Mouse (Mus musculus): ENCODE results near the gene Ccdc81.

Ccdc81 gene

DNA sequence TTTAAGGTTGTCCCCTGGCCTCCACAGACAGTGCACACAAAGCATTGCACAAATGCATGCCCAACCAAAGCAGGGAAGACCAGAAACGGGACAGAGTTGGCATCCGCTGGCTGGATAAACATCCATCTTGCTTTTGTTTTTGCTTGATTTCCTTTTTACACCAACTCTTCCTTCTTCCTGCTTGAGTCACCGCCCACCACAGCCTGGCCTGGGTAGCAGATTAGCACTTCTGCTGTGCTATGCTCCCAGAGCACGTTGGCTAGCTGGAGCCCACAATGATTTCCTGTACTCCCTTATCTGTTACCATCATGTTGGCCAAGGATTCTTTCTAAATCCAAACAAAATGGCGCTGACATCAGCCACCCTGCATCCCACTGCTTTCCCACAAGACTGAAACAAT, 36.2 kb downstream of the Ccdc81 start:
- no peak for DNase-seq (ENCODE audit: low read depth, low spot score)

DNA sequence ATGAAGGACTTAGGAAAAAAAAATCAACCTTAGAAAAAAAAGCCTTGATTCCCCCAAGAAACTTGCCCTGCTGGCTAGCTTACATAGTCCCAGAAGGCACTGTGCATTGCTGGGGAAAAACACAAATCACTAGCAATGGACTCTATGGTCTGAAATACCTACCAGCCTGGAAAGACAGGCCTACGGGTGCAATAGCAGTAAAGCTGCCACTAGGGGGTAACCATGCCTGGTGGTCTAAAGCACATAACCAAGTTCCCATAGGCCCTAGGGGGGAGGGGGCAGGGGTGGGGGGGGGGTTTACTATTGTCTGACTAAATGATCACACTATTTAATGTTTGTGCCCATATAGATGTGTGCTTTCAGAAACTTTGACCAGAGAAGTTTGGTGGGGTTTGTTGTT, 38.7 kb downstream of the Ccdc81 start:
- no peak for DNase-seq (ENCODE audit: low read depth, low spot score)

DNA sequence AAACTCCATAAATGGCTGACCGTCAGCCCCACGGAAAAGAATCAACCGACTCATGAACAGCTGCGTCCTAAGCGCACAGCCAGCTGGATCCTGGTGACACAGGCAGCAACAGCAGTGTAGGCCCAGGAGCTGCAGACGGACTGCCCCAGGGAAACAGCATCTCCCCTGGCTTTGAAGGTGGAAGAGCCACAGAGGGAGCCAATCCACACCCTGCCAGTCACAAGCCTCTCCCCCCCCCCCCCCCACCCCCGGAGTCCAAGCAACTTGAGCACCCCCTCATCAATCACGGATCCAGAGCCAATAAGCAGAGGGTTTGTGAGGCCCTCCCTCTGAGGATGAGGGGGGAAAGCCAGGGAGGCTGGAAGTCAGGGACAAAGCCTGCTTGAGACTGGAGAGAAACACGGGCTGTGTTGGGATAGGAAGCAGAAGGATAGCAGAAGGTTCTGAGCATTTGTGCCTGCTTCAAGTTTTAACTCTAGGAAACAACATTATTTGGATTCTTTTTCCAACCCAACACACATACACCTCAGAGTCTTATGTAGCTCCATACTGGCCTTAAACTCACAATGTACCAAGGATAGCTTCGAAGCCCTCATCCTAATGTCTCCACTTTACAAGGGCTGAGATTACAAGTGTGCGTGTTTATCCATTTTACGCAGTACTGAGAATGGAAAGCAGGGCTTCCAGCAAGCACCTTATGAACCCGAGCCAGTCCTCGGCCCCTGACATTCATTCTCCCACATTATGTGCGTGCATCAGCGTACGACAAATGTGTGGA, 46.8 kb downstream of the Ccdc81 start:
- peak; percentile 16 for DNase-seq (ENCODE audit: low read depth, low spot score)

DNA sequence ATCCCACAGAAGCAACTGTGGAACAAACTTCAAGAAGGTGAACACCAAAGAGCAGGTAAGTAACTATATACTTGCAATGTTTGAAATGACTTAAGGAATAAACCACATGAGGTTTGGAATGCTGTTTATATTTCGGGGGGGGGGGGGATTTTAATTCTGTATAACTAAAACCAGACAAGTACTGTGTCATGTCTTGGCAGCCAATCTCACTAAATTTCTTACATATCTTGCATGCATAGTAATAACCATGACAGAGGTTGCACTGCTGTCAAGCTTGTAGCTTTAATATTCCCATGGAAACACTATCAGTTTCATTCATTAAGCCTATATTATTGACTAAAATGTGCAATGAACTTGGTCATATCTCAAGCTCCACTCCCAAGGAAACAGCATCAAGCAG, 48.2 kb downstream of the Ccdc81 start:
- no peak for DNase-seq (ENCODE audit: low read depth, low spot score)

DNA sequence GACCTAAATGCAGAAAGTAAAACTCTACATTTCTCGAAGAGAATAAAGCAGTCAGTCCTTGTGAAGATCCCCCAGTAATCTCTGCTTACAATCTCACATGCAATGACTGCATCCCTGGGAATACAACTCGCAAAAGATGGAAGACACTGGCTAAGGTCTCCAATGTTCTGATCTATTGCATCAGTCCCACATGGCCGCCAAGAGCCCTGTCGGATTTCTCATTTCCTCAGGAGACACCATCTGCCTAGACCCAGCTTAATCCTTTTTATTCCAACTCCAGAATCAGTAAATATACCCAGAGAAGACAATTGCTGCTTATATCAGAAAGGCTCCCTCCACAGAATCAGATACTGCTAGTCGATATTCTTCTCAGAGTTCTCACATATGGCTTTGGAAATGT, 50.3 kb downstream of the Ccdc81 start:
- DNase-seq (ENCODE audit: low read depth, low spot score): peak; percentile 46

DNA sequence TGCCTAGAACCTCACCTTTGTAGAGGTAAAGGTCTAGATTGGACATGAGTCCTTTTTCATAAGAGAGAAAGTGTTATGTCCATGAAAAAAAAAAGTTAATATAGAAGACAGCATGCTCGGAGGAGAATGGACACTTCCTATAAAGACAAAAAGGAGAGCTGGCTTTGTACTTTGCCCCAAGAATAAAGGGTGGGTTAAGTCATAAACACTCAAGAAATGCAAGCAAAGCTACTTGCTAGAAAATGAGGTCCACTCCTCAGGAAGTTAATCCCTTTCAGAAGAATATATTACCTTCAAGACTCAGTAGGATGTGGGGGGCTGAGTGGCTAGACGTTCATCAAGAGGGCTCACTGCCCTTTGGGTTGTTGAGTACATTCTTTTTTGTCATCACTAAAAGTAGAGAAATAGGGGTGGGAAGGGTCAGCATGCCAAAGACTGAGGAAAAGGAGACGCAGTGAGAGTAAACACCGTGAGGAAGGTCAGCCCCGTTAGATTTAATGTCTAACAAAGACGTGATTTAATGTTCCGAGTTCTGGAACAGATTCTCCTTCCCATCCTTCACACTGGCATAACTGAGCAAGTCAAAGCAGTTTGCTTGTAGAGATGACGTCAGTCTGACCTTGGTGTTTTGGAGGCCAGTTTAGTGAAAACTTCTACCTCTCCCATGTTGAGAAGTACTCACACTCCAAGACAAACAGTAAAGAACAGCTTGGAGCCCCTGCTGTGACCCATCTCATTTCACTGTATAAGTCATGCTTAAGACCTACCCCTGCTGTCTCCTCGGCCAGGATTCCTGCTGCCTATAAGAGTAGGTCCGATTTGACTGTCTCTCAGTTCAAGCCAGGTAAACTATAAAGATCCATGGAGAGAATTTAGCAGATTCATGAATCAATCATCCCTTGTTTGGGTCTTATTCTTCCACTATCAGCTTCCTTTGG, 51.0 kb downstream of the Ccdc81 start:
- DNase-seq (ENCODE audit: low read depth, low spot score): no peak

DNA sequence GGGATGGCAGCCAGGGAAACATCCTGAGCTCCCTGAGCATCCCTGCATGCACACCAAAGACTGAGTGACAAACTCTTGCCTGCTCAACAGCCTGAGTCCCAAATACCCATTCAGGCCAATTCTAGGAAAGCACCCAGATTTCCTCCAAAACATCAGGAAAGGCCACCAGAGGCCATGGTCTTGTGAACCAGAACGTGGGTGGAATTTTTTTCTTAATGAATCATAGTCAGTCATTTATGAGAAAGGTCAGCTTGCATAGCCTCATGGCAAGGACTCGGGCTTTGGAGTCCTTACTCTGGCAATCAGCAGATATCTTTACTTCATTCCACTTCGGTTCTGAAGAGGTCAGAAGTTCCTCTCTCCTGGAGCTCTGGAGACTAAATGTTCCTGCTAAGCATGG, 52.9 kb downstream of the Ccdc81 start:
- DNase-seq (ENCODE audit: low read depth, low spot score): no peak

DNA sequence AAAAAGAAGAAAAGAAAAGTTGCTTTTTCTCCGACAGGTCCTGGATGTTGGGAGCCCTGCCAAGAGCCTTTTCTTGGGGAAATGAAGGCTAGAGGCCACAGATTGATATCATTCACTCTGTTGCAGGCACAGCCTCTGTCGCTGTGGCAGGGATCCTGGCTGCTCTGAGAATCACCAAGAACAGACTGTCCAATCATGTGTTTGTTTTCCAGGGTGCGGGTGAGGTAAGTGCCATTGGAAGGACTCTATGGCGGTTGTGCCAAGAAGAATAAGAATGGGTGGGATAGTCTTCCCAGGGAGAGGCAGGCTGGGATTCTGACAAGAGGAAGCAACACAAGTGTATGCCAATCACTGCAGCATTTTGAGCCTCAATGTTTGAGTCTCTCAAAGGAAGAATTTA, 57.8 kb downstream of the Ccdc81 start:
- DNase-seq (ENCODE audit: low read depth, low spot score): peak; percentile 22

DNA sequence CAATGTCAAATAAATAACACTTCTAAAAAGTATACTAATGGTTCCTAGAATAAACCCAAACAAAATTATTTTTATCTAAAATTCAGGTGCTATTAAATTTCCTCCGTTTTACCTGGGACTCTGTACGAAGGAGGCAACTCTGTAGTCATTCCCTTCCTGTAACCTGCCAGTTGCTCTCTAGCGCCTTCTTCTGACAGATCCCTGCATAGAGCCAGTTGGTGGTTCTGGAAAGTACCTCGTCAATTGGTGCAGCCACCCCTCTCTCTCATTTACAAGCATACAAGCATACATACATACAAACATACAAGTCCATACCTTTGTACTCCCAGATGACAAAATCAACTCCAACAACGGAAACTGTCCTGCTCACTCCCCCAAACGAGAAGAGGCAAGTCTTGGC, 59.9 kb downstream of the Ccdc81 start:
- peak; percentile 30 for DNase-seq (ENCODE audit: low read depth, low spot score)

DNA sequence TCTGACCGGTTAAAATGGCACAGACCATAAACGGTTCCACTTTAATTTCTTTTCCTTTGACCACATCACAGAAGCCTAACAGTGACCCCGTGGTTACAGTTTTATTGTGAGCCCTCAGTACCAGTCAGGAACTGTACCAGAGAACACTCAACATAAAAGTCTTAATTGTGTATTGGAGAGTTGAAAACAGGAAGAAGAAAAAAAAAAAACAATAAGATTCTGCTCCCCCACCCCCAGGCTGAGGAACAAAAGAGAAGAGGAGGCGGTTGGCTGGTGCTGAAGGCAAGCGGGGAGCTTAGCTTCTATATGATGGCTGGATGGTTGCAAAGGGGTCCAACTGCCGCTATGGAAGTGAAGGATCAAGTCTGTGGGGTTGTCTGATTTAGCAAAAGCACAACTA, 60.3 kb downstream of the Ccdc81 start:
- no peak for DNase-seq (ENCODE audit: low read depth, low spot score)

DNA sequence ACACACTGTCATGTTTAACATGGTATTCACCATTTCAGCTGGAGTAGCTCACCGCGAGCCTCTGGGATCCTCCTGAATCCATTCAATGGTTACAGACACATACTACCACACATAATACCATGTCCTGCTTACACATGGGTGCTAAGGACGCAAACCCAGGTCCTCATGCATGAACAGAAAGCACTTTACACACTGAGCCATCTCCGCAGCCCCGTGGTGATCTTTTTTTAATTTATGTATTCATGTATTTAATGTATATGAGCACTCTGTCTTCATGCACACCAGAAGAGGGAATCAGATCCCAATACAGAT, 61.1 kb downstream of the Ccdc81 start:
- DNase-seq (ENCODE audit: low read depth, low spot score): no peak

DNA sequence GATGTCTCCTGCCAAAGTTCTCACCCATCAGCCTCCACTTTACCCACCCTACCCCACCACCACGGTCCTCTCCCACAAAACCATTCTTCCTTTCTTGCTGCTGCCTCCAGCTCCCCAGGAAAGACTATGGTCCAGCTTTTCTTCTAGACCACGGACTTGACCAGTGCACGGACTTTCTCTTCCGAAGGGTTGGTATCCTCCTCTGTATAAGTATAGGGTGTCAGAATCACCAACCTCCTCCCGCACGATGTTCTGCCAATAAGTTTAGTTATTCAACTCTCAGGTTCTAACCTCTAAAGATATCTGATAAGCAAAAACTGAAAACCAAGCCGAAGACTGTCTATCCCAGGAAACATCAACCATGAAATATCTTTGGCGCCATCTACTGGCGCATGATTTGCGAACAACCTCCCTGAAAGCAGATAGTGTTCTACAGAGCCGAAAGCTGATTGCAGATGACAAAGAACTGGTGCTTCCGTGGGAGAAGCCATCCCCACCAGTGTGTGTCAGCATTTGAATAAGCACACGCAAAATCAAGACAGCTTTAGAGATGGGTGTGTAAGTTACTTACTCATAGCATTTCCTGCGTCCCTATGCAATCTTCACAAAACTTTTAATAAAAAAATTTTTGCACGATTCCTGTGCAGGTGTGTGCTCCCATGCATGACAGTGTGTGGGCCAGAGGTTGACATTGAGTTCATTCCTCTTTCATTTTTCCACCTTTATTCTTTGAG, 61.6 kb downstream of the Ccdc81 start:
- DNase-seq (ENCODE audit: low read depth, low spot score): peak; percentile 91

DNA sequence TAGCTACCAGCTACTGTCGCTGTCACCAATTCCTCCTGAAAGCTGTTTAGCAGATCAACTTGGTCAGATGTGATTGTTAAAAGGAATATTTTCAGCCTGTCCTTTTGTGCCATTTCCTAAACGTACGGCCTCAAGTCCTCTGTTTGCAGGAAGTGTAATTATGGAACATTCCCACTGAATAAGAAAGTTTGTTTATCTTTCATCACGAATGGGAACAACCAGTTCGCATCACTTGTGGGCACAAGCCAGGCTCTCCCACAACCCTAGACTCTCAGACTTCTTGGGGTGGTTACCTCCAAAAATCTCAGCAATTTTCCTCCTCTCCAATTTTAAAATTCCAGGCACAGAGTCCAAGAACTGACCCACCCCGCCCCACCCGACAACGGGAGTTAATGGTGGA, 63.7 kb downstream of the Ccdc81 start:
- no peak for DNase-seq (ENCODE audit: low read depth, low spot score)

DNA sequence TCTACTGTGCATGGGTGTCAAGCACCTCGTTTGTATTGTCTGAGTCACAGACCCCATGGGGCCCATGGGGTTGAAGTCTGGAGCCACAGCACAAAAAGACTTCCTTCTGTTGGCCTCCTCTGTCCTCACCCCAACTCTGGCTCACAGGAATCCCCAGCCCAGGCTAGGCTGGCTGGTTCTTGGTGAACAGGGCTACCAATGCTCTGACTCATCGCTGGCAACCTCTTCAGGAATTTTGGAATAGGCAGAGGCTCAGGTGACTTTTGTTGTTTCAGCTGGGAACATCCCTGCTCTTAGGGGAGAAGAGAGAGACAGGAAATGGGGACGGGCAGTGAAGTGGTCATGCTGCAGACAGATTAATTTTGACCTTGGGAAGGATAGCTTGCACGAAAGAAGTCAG, 65.6 kb downstream of the Ccdc81 start:
- peak; percentile 40 for DNase-seq (ENCODE audit: low read depth, low spot score)

DNA sequence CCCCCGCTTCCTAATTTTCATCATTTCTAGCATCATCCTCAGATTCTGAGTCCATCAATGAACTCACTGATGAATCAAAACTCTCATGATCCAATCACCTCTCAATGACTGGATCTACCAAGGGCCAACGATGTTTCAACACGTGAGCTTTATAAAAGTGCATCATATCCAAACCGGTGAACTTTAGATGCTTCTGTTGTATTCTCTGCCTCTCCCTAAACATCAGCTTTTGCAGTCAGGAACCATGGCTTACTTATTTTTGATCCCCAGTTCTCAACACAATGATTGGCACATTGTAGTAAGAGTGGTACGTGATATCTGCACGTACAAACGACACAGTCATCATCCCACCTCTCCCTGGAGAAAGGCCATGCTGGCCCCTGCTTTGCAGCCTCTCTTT, 66.8 kb downstream of the Ccdc81 start:
- no peak for DNase-seq (ENCODE audit: low read depth, low spot score)

DNA sequence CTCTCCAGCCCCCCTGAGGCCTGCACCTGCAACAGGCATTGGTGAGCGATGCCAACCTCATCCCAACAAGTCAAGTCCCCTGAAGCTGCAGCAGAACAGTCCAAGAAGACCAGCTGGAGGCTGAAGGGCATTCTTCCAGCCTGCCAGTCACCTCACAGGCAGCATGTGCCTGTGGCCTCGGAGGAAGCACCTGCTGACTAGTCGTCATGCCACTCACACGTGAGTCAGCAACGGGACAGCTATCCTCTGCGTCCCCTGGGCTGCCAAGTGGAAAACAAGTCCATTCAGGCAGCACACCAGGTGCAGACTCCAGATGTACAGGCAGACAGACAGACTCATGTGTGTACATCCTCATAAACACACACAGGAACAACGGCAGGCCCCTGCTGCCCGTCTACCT, 67.9 kb downstream of the Ccdc81 start:
- DNase-seq (ENCODE audit: low read depth, low spot score): peak; percentile 75

DNA sequence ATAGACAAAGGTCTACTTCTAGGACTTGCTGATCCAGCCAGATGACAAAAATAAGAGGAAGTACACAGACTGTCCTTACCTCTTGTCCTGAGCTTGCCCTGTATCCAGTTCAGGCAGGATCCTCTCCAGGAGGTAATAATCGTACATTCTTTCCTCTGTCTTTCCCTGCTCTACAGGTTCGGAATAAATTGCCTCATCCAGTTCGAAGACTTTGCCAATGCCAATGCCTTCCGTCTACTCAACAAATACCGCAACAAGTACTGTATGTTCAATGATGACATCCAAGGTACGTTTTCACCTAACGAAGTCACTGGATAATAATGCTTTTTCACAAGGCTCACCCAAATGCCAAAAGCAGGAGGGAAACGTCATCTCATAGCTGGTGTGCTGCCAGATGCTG, 69.9 kb downstream of the Ccdc81 start:
- DNase-seq (ENCODE audit: low read depth, low spot score): no peak

DNA sequence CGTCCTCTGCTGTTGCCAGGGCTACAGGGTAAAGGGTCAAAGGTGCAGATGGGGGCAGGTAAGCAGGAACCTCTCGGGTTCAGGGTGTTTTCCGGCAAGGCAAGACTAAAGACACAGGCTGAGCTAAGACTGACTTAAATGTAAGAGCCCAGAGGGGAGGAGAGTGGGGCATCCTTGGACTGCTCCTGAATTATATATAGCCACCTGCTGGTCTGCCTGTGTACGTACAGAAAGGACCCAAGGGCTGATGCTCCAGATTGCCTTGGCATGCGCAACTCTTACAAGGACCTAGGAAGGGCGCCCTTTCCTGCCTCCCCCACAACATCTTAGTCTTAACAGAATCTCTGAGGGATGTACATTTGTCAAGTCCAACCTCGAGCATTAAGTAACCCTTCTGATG, 74.2 kb downstream of the Ccdc81 start:
- peak; percentile 59 for DNase-seq (ENCODE audit: low read depth, low spot score)

DNA sequence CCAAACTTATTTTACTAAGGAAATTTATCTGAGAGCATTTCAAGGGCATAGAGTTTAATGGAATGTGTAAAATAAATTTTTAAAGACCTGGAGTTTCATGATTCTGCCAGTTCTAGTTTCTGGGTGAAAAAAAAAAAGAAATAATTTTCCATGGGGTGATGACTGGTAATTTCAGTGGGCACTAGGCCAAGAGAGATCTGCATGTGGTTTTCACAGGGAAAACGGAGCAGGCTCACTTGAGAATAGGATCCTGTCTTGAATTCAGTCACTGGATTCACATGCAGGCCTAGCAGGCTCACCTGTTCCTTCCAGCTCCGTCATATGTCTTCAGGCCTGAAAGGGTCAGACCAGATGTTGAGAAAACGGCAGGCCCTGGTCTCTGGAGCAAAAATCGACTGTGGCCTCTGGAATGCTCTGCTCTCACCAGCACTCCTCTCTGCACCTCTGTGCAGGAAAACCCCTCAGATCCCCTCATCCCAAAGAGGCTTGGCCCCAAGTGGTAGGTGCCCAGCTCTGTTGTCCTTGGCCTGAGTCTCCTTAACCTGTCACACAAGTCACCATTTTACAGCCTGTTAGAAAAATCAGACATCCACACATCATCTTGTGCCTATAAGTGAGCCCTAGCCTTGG, 74.9 kb downstream of the Ccdc81 start:
- DNase-seq (ENCODE audit: low read depth, low spot score): peak; percentile 16
